ENCODE assay signal across 25 mouse cellular contexts in genomic region chr6:54425230-54425629, GRCm38 (mm10).
"Had no signal": no experiment of that assay in that cellular context is flagged by ENCODE, and none has a peak within 500 bp of the region (broad histone marks: within the 10 kb centered on the region; RNA-seq: fewer than 3 reads in every experiment).

No protein-coding gene starts in this region.

- H3K27ac ChIP-seq: heart, adult 2 months; heart, embryonic 13.5 days; heart, embryonic 15.5 days; hindbrain, embryonic 13.5 days; hindbrain, embryonic 15.5 days; hindbrain, postnatal 0 days; kidney, embryonic 15.5 days; kidney, postnatal 0 days; limb, embryonic 13.5 days; limb, embryonic 15.5 days had no signal

- H3K36me3 ChIP-seq: heart, embryonic 13.5 days; heart, embryonic 15.5 days; hindbrain, embryonic 13.5 days; hindbrain, embryonic 15.5 days; kidney, embryonic 15.5 days; limb, embryonic 13.5 days; limb, embryonic 15.5 days had no signal

- H3K4me3 ChIP-seq: heart, adult 2 months; heart, embryonic 13.5 days; heart, embryonic 15.5 days; hindbrain, embryonic 13.5 days; hindbrain, embryonic 15.5 days; kidney, embryonic 15.5 days; limb, embryonic 13.5 days; limb, embryonic 15.5 days had no signal

- H3K9ac ChIP-seq: heart, embryonic 13.5 days; heart, embryonic 15.5 days; hindbrain, embryonic 13.5 days; hindbrain, embryonic 15.5 days; kidney, embryonic 15.5 days; limb, embryonic 13.5 days; limb, embryonic 15.5 days had no signal

- H3K4me2 ChIP-seq: heart, embryonic 11.5 days; heart, embryonic 13.5 days; heart, embryonic 15.5 days; hindbrain, embryonic 13.5 days; hindbrain, embryonic 15.5 days; kidney, embryonic 15.5 days; limb, embryonic 13.5 days; limb, embryonic 15.5 days had no signal

- H3K9me3 ChIP-seq: heart, embryonic 13.5 days; heart, embryonic 15.5 days; hindbrain, embryonic 13.5 days; hindbrain, embryonic 15.5 days; kidney, embryonic 15.5 days; limb, embryonic 13.5 days; limb, embryonic 15.5 days had no signal

- DNase-seq: gastrocnemius, postnatal 14 days; gastrocnemius, postnatal 36 days; heart, adult 11 months; heart, adult 2 months; heart, postnatal 14 days; heart, postnatal 36 days; kidney, adult 11 months; kidney, adult 2 months; kidney, adult 9 months; kidney, postnatal 14 days; kidney, postnatal 36 days; layer of hippocampus, adult 9-11 months; layer of hippocampus, postnatal 36 days; left cerebral cortex, postnatal 4 days had no signal

- ATAC-seq: hindbrain, postnatal 0 days; intestine, embryonic 16.5 days had no signal
